Mouse (Mus musculus): ENCODE data around the gene Igsf11. TPM values are rescaled to one million over a fixed set of nuclear protein-coding genes. Genes with fewer than 3 reads are reported as not detected.

Igsf11 gene
- 2.0 and 3.2 TPM in 2 replicates for polyA plus RNA-seq (2015; fragmentation: Nextera tagmentation; extraction: Ambion mirVana)

GRCm38 (mm10) chr16:38892371-38892770 lies at the start of gene Igsf11:
Gene Igsf11, plus strand, starts transcription at chr16:38892671.
- H3K4me1 ChIP-seq (ENCODE audit: control insufficient read depth, insufficient read depth, low read length), result no peaks in the 10 kb centered on the region
- H3K9me3 ChIP-seq (replicated peaks; ENCODE audit: control insufficient read depth, low read length, poor library complexity, severe bottlenecking), result no peaks in the 10 kb centered on the region
- no peaks in the 10 kb centered on the region for H3K36me3 ChIP-seq (ENCODE audit: control insufficient read depth, insufficient read depth, low read length)
- H3K27me3 ChIP-seq (ENCODE audit: control insufficient read depth, insufficient read depth, low read depth, low read length), result no peaks in the 10 kb centered on the region
- no peak for ATAC-seq
- H3K4me2 ChIP-seq (ENCODE audit: low read length), result no peak within 1 kb of the TSS
- H3K9ac ChIP-seq (ENCODE audit: low read depth, low read length), result no peak within 1 kb of the TSS
- no peak within 1 kb of the TSS for H3K4me3 ChIP-seq (ENCODE audit: low read depth, low read length)
- no peak within 1 kb of the TSS for H3K27ac ChIP-seq (ENCODE audit: low read length)
- WGBS, result 88% methylated on average over 7 of the region's 7 CpGs

GRCm38 (mm10) chr16:38858120-38858749 lies 34.2 kb upstream of the Igsf11 start:
- H3K36me3 ChIP-seq (ENCODE audit: control insufficient read depth, insufficient read depth, low read length), result no peaks in the 10 kb centered on the region
- no peaks in the 10 kb centered on the region for H3K9me3 ChIP-seq (replicated peaks; ENCODE audit: control insufficient read depth, low read length, poor library complexity, severe bottlenecking)
- H3K4me3 ChIP-seq (ENCODE audit: low read depth, low read length), result no peak overlapping the region
- H3K9ac ChIP-seq (ENCODE audit: low read depth, low read length), result no peak overlapping the region
- WGBS, result 32% methylated on average over 8 of the region's 8 CpGs
- no peak for ATAC-seq
- no peaks in the 10 kb centered on the region; the same call in 1 of the 2 replicates for H3K27me3 ChIP-seq (ENCODE audit: control insufficient read depth, insufficient read depth, low read depth, low read length)
- no peak overlapping the region for H3K27ac ChIP-seq (ENCODE audit: low read length)
- no peak overlapping the region for H3K4me2 ChIP-seq (ENCODE audit: low read length)
- H3K4me1 ChIP-seq (ENCODE audit: control insufficient read depth, insufficient read depth, low read length), result no peaks in the 10 kb centered on the region; the same call in 1 of the 2 replicates

- Histone ChIP-seq H3K9ac (ENCODE audit: low read depth, low read length) (no peak overlapping the region), H3K27ac (ENCODE audit: low read length) (no peak overlapping the region), H3K4me2 (ENCODE audit: low read length) (no peak overlapping the region), H3K9me3 (replicated peaks; ENCODE audit: control insufficient read depth, low read length, poor library complexity, severe bottlenecking) (no peaks in the 10 kb centered on the region), H3K27me3 (ENCODE audit: control insufficient read depth, insufficient read depth, low read depth, low read length) (no peaks in the 10 kb centered on the region; the same call in 1 of the 2 replicates), H3K4me3 (ENCODE audit: low read depth, low read length) (no peak overlapping the region), H3K36me3 (ENCODE audit: control insufficient read depth, insufficient read depth, low read length) (no peaks in the 10 kb centered on the region), H3K4me1 (ENCODE audit: control insufficient read depth, insufficient read depth, low read length) (no peaks in the 10 kb centered on the region; the same call in 1 of the 2 replicates)
- ATAC-seq, result no peak
- WGBS, result 51% methylated on average over 6 of the region's 6 CpGs
Measured at GRCm38 (mm10) chr16:38860548-38860947, 31.9 kb upstream of the Igsf11 start.

GRCm38 (mm10) chr16:38864358-38864757 lies 28.1 kb upstream of the Igsf11 start:
- ATAC-seq, result no peak
- Histone ChIP-seq H3K4me2 (ENCODE audit: low read length) (no peak overlapping the region), H3K4me1 (ENCODE audit: control insufficient read depth, insufficient read depth, low read length) (no peaks in the 10 kb centered on the region; the same call in 1 of the 2 replicates), H3K9ac (ENCODE audit: low read depth, low read length) (no peak overlapping the region), H3K27ac (ENCODE audit: low read length) (no peak overlapping the region), H3K9me3 (replicated peaks; ENCODE audit: control insufficient read depth, low read length, poor library complexity, severe bottlenecking) (no peaks in the 10 kb centered on the region), H3K4me3 (ENCODE audit: low read depth, low read length) (no peak overlapping the region), H3K27me3 (ENCODE audit: control insufficient read depth, insufficient read depth, low read depth, low read length) (no peaks in the 10 kb centered on the region), H3K36me3 (ENCODE audit: control insufficient read depth, insufficient read depth, low read length) (no peaks in the 10 kb centered on the region)
- whole genome bisulfite sequencing, result 92% methylated on average over 5 of the region's 5 CpGs

GRCm38 (mm10) chr16:38873231-38873630 lies 19.2 kb upstream of the Igsf11 start:
- H3K9ac ChIP-seq (ENCODE audit: low read depth, low read length), result no peak overlapping the region
- no peaks in the 10 kb centered on the region for H3K27me3 ChIP-seq (ENCODE audit: control insufficient read depth, insufficient read depth, low read depth, low read length)
- no peak overlapping the region for H3K27ac ChIP-seq (ENCODE audit: low read length)
- ATAC-seq, result no peak
- no peaks in the 10 kb centered on the region; the same call in 1 of the 2 replicates for H3K4me1 ChIP-seq (ENCODE audit: control insufficient read depth, insufficient read depth, low read length)
- 89% methylated on average over 4 of the region's 4 CpGs for WGBS
- H3K36me3 ChIP-seq (ENCODE audit: control insufficient read depth, insufficient read depth, low read length), result no peaks in the 10 kb centered on the region
- no peaks in the 10 kb centered on the region for H3K9me3 ChIP-seq (replicated peaks; ENCODE audit: control insufficient read depth, low read length, poor library complexity, severe bottlenecking)
- H3K4me3 ChIP-seq (ENCODE audit: low read depth, low read length), result no peak overlapping the region
- H3K4me2 ChIP-seq (ENCODE audit: low read length), result no peak overlapping the region

GRCm38 (mm10) chr16:38874481-38874880 lies 18.0 kb upstream of the Igsf11 start:
- H3K27ac ChIP-seq (ENCODE audit: low read length), result no peak overlapping the region
- 37% methylated on average over 4 of the region's 4 CpGs for WGBS
- H3K4me1 ChIP-seq (ENCODE audit: control insufficient read depth, insufficient read depth, low read length), result no peaks in the 10 kb centered on the region; the same call in 1 of the 2 replicates
- H3K9ac ChIP-seq (ENCODE audit: low read depth, low read length), result no peak overlapping the region
- no peaks in the 10 kb centered on the region for H3K27me3 ChIP-seq (ENCODE audit: control insufficient read depth, insufficient read depth, low read depth, low read length)
- no peaks in the 10 kb centered on the region for H3K36me3 ChIP-seq (ENCODE audit: control insufficient read depth, insufficient read depth, low read length)
- no peak overlapping the region for H3K4me2 ChIP-seq (ENCODE audit: low read length)
- no peak for ATAC-seq
- no peaks in the 10 kb centered on the region for H3K9me3 ChIP-seq (replicated peaks; ENCODE audit: control insufficient read depth, low read length, poor library complexity, severe bottlenecking)
- H3K4me3 ChIP-seq (ENCODE audit: low read depth, low read length), result no peak overlapping the region

GRCm38 (mm10) chr16:38898816-38899425 lies 6.5 kb downstream of the Igsf11 start:
- ATAC-seq, result no peak
- no peak overlapping the region for H3K4me3 ChIP-seq (ENCODE audit: low read depth, low read length)
- H3K36me3 ChIP-seq (ENCODE audit: control insufficient read depth, insufficient read depth, low read length), result no peaks in the 10 kb centered on the region
- H3K4me2 ChIP-seq (ENCODE audit: low read length), result no peak overlapping the region
- H3K27me3 ChIP-seq (ENCODE audit: control insufficient read depth, insufficient read depth, low read depth, low read length), result peaks cover 3% of the 10 kb centered on the region
- no peak overlapping the region for H3K9ac ChIP-seq (ENCODE audit: low read depth, low read length)
- 52% methylated on average over 8 of the region's 8 CpGs for WGBS
- H3K9me3 ChIP-seq (replicated peaks; ENCODE audit: control insufficient read depth, low read length, poor library complexity, severe bottlenecking), result no peaks in the 10 kb centered on the region
- H3K27ac ChIP-seq (ENCODE audit: low read length), result no peak overlapping the region
- H3K4me1 ChIP-seq (ENCODE audit: control insufficient read depth, insufficient read depth, low read length), result no peaks in the 10 kb centered on the region

- no peak overlapping the region for H3K4me2 ChIP-seq (ENCODE audit: low read length)
- no peaks in the 10 kb centered on the region for H3K36me3 ChIP-seq (ENCODE audit: control insufficient read depth, insufficient read depth, low read length)
- H3K9ac ChIP-seq (ENCODE audit: low read depth, low read length), result no peak overlapping the region
- no peak overlapping the region for H3K4me3 ChIP-seq (ENCODE audit: low read depth, low read length)
- H3K4me1 ChIP-seq (ENCODE audit: control insufficient read depth, insufficient read depth, low read length), result no peaks in the 10 kb centered on the region
- no peak for ATAC-seq
- H3K27ac ChIP-seq (ENCODE audit: low read length), result no peak overlapping the region
- WGBS, result 86% methylated on average over 1 of the region's 1 CpGs
- peaks cover 3% of the 10 kb centered on the region for H3K27me3 ChIP-seq (ENCODE audit: control insufficient read depth, insufficient read depth, low read depth, low read length)
- H3K9me3 ChIP-seq (replicated peaks; ENCODE audit: control insufficient read depth, low read length, poor library complexity, severe bottlenecking), result no peaks in the 10 kb centered on the region
Measured at GRCm38 (mm10) chr16:38900024-38900423, 7.6 kb downstream of the Igsf11 start.

- no peaks in the 10 kb centered on the region for H3K4me1 ChIP-seq (ENCODE audit: control insufficient read depth, insufficient read depth, low read length)
- peak; percentile 98 for ATAC-seq
- H3K4me3 ChIP-seq (ENCODE audit: low read depth, low read length), result peak overlapping the region; percentile 80
- peaks cover 3% of the 10 kb centered on the region for H3K27me3 ChIP-seq (ENCODE audit: control insufficient read depth, insufficient read depth, low read depth, low read length)
- peak overlapping the region; percentile 70 for H3K27ac ChIP-seq (ENCODE audit: low read length)
- no peaks in the 10 kb centered on the region for H3K9me3 ChIP-seq (replicated peaks; ENCODE audit: control insufficient read depth, low read length, poor library complexity, severe bottlenecking)
- peak overlapping the region; percentile 84 for H3K9ac ChIP-seq (ENCODE audit: low read depth, low read length)
- peak overlapping the region; percentile 95 for H3K4me2 ChIP-seq (ENCODE audit: low read length)
- H3K36me3 ChIP-seq (ENCODE audit: control insufficient read depth, insufficient read depth, low read length), result no peaks in the 10 kb centered on the region
- 0% methylated on average over 53 of the region's 71 CpGs for WGBS
Measured at GRCm38 (mm10) chr16:38902111-38902778, 9.8 kb downstream of the Igsf11 start.

All from midbrain, embryonic 16.5 days (tissue).